Mouse (Mus musculus) hindbrain, embryonic 14.5 days (tissue): ENCODE results near the gene Fam83f. TPM values are rescaled to one million over a fixed set of nuclear protein-coding genes. Genes with fewer than 3 reads are reported as not detected.

Experiments used
- ATAC-seq: fragments of 200-750 bp; cut with Nextera tagmentation; 2 replicates; pipeline ENCODE4 v1.8.0; 2017; ENCODE audit warnings: moderate number of reproducible peaks, mild to moderate bottlenecking, moderate TSS enrichment, moderate library complexity; ENCODE audit not compliant: low FRiP score
- DNase-seq: peaks from one replicate; pipeline ENCODE4 v3.0.0-alpha.2; 2015; ENCODE audit warnings: low spot score
- H3K27ac ChIP-seq: fragments of 300-500 bp; sonication (generic); 2 replicates; pipeline ENCODE4 v1.5.1; 2014; ENCODE audit warnings: mild to moderate bottlenecking, moderate library complexity
- H3K27me3 ChIP-seq: fragments of 300-500 bp; sonication (generic); 2 replicates; pipeline ENCODE4 v1.6.1; 2014; ENCODE audit warnings: mild to moderate bottlenecking, low read length, mixed read lengths; ENCODE audit not compliant: control insufficient read depth, insufficient read depth
- H3K36me3 ChIP-seq: fragments of 300-500 bp; sonication (generic); replicated peaks from 2 replicates; pipeline ENCODE4 v1.6.1; 2014; ENCODE audit not compliant: control insufficient read depth, insufficient read depth
- H3K4me1 ChIP-seq: fragments of 300-500 bp; sonication (generic); replicated peaks from 2 replicates; pipeline ENCODE4 v1.6.1; 2014; ENCODE audit warnings: antibody characterized with exemption, low read length, mixed read lengths; ENCODE audit not compliant: control insufficient read depth, insufficient read depth
- H3K4me2 ChIP-seq: fragments of 300-500 bp; sonication (generic); replicated peaks from 2 replicates; pipeline ENCODE4 v1.6.1; 2014; ENCODE audit warnings: mild to moderate bottlenecking, moderate library complexity
- H3K4me3 ChIP-seq: fragments of 300-500 bp; sonication (generic); replicated peaks from 2 replicates; pipeline ENCODE4 v1.5.1; 2014; ENCODE audit warnings: mild to moderate bottlenecking, low read length
- H3K9ac ChIP-seq: fragments of 300-500 bp; sonication (generic); 2 replicates; pipeline ENCODE4 v1.6.1; 2014
- H3K9me3 ChIP-seq: fragments of 300-500 bp; sonication (generic); 2 replicates; pipeline ENCODE4 v1.6.1; 2016; ENCODE audit warnings: low read length; ENCODE audit not compliant: control insufficient read depth
- WGBS: fragments of 180-500 bp; shearing (Covaris S2); extraction: QIAGEN DNeasy Blood & Tissue Kit; methylation state at CpG from one replicate; pipeline ENCODE4 v1.1.7; 2014; 5-methylcytosine and 5-hydroxymethylcytosine counted together
- polyA plus RNA-seq: library from polyadenylated mRNA; unstranded; fragments of >200 nt; fragmentation: Nextera tagmentation; extraction: Ambion mirVana; gene quantifications from 2 replicates; pipeline ENCODE4 v1.2.1, GENCODE M21; 2014

Gene Fam83f
- polyA plus RNA-seq, 1 experiment from 2014 or later = 0.20 TPM

GRCm38 (mm10) chr15:80658815-80659471 is 12.7 kb upstream of the Fam83f start:
- DNase-seq = no peak
- Histone ChIP-seq H3K4me2 (no peak overlapping the region), H3K9ac (no peak overlapping the region), H3K4me3 (no peak overlapping the region), H3K9me3 (no peaks in the 10 kb centered on the region), H3K27ac (no peak overlapping the region), H3K36me3 (no peaks in the 10 kb centered on the region), H3K27me3 (no peaks in the 10 kb centered on the region), H3K4me1 (peaks cover 7% of the 10 kb centered on the region; the same call in 1 of the 2 replicates)
- ATAC-seq = no peak
- 56% methylated on average over 6 of the region's 6 CpGs for WGBS

GRCm38 (mm10) chr15:80660963-80661362 is 10.7 kb upstream of the Fam83f start:
- Histone ChIP-seq H3K36me3 (no peaks in the 10 kb centered on the region), H3K9ac (no peak overlapping the region), H3K9me3 (no peaks in the 10 kb centered on the region), H3K27me3 (no peaks in the 10 kb centered on the region), H3K4me1 (peaks cover 7% of the 10 kb centered on the region; the same call in 1 of the 2 replicates), H3K4me2 (no peak overlapping the region), H3K4me3 (no peak overlapping the region), H3K27ac (no peak overlapping the region)
- ATAC-seq (no peak), DNase-seq (no peak)
- WGBS = 81% methylated on average over 4 of the region's 4 CpGs

GRCm38 (mm10) chr15:80664444-80664843 is 7.2 kb upstream of the Fam83f start:
- 82% methylated on average over 4 of the region's 4 CpGs for WGBS

GRCm38 (mm10) chr15:80672810-80673209 is 1.2 kb downstream of the Fam83f start:
- no peak for DNase-seq
- Histone ChIP-seq H3K9ac (no peak overlapping the region), H3K27ac (no peak overlapping the region), H3K4me2 (no peak overlapping the region), H3K36me3 (no peaks in the 10 kb centered on the region), H3K4me3 (no peak overlapping the region), H3K27me3 (peaks cover 26% of the 10 kb centered on the region), H3K4me1 (peaks cover 12% of the 10 kb centered on the region), H3K9me3 (no peaks in the 10 kb centered on the region)
- 66% methylated on average over 2 of the region's 2 CpGs for WGBS
- no peak for ATAC-seq

More at GRCm38 (mm10) chr15:80664444-80664843, 7.2 kb upstream of the Fam83f start:
- 0 out of 2 replicates have a peak, but pooled peaks cover under 1% of the 10 kb centered on the region for H3K4me1 ChIP-seq
- H3K36me3 ChIP-seq = no peaks in the 10 kb centered on the region
- no peaks in the 10 kb centered on the region for H3K27me3 ChIP-seq
- no peak for ATAC-seq
- H3K4me2 ChIP-seq = no peak overlapping the region
- 0 out of 2 replicates have a peak, but pooled peaks cover 3% of the 10 kb centered on the region for H3K9me3 ChIP-seq
- H3K4me3 ChIP-seq = no peak overlapping the region
- H3K9ac ChIP-seq = no peak overlapping the region
- DNase-seq = no peak
- no peak overlapping the region for H3K27ac ChIP-seq

DNA sequence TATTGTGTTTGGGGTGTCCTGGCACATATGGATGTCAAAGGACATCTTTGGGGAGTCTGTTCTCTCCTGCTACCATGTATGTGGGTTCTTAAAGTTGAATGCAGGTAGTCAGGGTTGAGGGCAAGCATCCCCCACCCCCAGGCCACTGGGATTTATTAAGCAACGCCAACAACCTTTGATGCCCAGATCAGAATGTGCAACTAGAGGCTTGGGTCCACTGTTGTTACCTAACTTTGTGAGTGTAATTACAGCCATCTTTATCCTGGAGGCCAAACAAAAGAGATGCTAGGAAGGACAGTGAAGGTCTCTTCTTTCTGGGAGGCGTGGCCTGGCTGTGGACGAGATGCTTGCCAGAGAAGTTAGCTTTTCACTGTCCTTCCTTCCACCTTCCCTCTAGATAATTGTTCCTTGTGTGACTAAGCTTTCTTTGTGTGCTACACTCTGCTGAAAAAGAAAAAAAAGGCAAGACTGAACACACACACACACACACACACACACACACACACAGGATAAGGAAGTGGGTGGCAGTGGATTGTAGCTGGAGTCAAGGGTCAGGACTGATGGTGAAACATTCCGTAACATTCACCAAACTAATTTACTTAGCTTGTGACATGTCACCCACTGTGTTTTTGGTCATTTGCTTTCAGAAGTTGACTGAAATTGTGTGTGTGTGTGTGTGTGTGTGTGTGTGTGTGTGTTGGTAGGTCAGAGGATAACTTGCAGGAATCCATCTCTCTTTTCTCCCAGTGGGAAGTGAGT is 1.9 kb downstream of the Fam83f start:
- 74% methylated on average over 4 of the region's 4 CpGs for WGBS
- peaks cover 16% of the 10 kb centered on the region for H3K4me1 ChIP-seq
- DNase-seq (no peak), ATAC-seq (no peak)
- peaks cover 26% of the 10 kb centered on the region for H3K27me3 ChIP-seq
- H3K36me3 ChIP-seq = no peaks in the 10 kb centered on the region
- no peak overlapping the region for H3K4me3 ChIP-seq
- no peak overlapping the region for H3K9ac ChIP-seq
- H3K9me3 ChIP-seq = no peaks in the 10 kb centered on the region
- no peak overlapping the region for H3K27ac ChIP-seq
- H3K4me2 ChIP-seq = no peak overlapping the region

GRCm38 (mm10) chr15:80674700-80675099 is 3.1 kb downstream of the Fam83f start:
- H3K27ac ChIP-seq = no peak overlapping the region
- peaks cover 26% of the 10 kb centered on the region for H3K27me3 ChIP-seq
- H3K36me3 ChIP-seq = no peaks in the 10 kb centered on the region
- ATAC-seq (no peak), DNase-seq (no peak)
- H3K9ac ChIP-seq = no peak overlapping the region
- no peak overlapping the region for H3K4me2 ChIP-seq
- 86% methylated on average over 6 of the region's 6 CpGs for WGBS
- H3K4me1 ChIP-seq = peaks cover 19% of the 10 kb centered on the region
- H3K9me3 ChIP-seq = no peaks in the 10 kb centered on the region
- no peak overlapping the region for H3K4me3 ChIP-seq

DNA sequence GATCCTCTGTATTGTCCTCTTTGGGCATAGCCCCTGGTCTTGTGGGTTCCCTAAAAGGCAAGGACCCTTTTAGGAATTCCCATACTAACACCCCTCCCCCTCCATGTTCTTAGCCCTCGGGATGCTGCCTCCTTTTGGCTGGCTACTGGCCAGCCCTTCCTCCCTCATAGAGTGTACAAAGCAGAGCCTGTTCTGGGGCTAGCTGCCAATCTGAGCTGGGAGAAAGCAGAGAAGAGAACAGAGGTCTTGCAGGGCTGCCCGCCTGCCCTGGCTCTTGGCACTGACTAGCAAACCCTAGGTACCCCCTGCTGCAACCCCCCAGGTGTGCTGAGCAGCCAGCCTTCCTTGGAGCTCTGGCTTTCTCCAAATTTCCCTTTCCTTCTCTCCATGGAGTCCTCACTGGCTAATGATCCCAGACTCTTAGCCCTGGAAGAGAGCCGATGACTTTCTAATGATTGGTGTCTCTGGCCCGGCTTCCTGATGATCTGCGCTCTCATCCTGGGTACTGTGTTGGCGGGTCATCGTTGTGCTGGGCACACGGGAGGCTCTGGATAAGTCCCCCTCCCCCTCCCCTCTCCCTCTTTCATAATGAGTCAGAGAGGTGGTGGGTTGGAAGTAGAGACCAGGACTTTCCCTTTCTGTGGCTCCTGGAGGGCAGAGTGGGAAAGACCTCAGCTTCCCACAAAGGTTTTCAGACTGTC is 8.0 kb downstream of the Fam83f start:
- no peak overlapping the region for H3K9ac ChIP-seq
- H3K4me1 ChIP-seq = peaks cover 18% of the 10 kb centered on the region
- WGBS = 39% methylated on average over 8 of the region's 8 CpGs
- no peaks in the 10 kb centered on the region for H3K27me3 ChIP-seq
- H3K27ac ChIP-seq = no peak overlapping the region; the same call in 1 of the 2 replicates
- H3K4me3 ChIP-seq = no peak overlapping the region
- no peaks in the 10 kb centered on the region for H3K9me3 ChIP-seq
- no peaks in the 10 kb centered on the region for H3K36me3 ChIP-seq
- DNase-seq = peak; percentile 61
- ATAC-seq = peak; percentile 55; the same call in 1 of the 2 replicates
- H3K4me2 ChIP-seq = no peak overlapping the region

DNA sequence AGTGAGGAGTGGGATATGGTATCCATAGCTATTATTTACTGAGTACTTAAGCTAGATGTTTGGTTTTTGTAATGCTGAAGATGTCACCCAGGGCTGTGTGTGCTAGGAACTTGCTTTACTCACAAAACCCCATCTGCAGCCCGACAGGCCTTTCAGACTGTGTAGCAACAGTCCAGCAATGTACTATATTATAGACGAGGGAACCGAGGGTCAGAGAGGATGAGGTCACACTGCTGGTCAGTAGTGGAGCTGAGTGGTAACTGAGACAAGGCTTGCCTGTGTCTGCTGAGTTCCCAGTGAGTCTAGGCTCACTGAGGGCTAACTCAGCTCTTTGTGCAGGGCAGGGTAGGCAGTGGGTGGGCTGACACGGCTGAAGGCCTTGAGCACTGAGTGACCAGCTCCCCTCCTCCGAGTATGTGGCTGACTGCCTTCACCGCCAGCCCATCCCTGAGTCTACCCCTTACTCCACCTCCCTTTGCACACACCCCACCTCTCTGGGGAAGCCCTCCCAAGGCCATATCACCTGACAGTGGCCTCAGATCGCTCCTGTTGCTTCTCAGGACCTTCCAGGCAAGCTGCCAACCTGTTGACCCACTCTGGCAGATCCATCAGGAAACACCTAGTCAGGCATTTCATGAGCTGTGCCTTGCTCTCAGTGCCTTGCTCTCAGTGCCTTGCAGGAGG is 8.8 kb downstream of the Fam83f start:
- Histone ChIP-seq H3K27ac (no peak overlapping the region), H3K4me3 (no peak overlapping the region), H3K9me3 (no peaks in the 10 kb centered on the region), H3K4me2 (no peak overlapping the region), H3K9ac (no peak overlapping the region), H3K4me1 (peaks cover 26% of the 10 kb centered on the region), H3K27me3 (no peaks in the 10 kb centered on the region), H3K36me3 (no peaks in the 10 kb centered on the region)
- 57% methylated on average over 7 of the region's 7 CpGs for WGBS
- DNase-seq (no peak), ATAC-seq (no peak; the same call in 1 of the 2 replicates)

- Histone ChIP-seq H3K9ac (no peak overlapping the region), H3K36me3 (no peaks in the 10 kb centered on the region), H3K27me3 (no peaks in the 10 kb centered on the region), H3K4me1 (peaks cover 36% of the 10 kb centered on the region), H3K4me2 (no peak overlapping the region), H3K27ac (no peak overlapping the region), H3K9me3 (no peaks in the 10 kb centered on the region), H3K4me3 (no peak overlapping the region)
- ATAC-seq (no peak), DNase-seq (no peak)
- WGBS = 64% methylated on average over 4 of the region's 4 CpGs
These were observed 9.8 kb downstream of the Fam83f start for GRCm38 (mm10) chr15:80681466-80681881.
